Mouse (Mus musculus): ENCODE measurements around the gene Dgkz. TPM values are rescaled to one million over a fixed set of nuclear protein-coding genes. Genes with fewer than 3 reads are reported as not detected.

Dgkz gene
- total RNA-seq, 2 experiments from 2014 or later, result 89.4 to 115 TPM

DNA sequence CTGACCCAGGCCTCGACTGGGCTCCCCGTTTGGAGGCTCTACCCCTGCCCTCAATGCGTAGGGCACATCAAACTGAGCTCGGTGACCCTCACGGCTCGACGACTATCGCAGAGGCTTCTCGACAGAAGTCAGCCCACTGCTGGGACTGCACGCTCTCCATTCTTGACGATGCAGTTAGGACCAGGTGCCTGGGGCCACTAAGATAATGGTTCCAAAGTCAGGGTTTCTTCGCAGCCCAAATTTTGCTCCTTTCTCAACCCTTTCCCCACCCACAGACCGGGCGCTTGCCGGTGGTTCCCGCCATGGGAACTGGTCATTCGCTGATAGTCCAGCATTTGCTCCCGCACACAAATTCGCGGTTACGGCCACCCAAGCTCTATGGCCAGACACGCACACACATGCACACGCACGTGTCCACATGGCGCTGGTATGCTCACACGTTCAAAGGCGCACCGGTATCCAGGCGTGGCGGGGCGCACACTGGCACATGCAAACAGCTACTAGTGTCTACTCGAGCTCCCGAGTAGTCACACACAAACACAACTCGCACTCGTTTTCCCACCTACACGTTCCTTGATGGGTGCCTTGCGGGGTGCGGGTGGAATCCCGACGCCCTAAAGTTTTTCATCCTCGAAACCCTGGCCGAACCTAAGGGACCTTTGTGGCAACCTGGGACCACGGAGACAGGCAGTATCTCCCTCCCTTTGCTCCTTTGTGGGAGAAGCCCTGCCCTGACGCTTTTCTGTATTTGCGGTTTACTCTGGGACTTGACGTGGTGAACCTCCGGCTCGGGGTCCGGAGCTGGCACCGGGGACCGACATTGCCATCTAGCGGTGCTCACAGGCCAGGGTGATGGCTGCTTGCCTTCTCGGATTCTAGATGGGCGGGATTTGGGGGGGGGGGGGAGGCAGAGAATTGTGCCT lies 52.0 kb downstream of the Dgkz start:
- peak; percentile 45 for ATAC-seq (replicated peaks; ENCODE audit: poor library complexity, severe bottlenecking)

GRCm38 (mm10) chr2:91922586-91923414 lies 52.9 kb downstream of the Dgkz start:
- no peak for ATAC-seq (replicated peaks; ENCODE audit: poor library complexity, severe bottlenecking)

- ATAC-seq (replicated peaks; ENCODE audit: poor library complexity, severe bottlenecking), result peak; percentile 50
Measured at GRCm38 (mm10) chr2:91921790-91922570, 53.7 kb downstream of the Dgkz start.

DNA sequence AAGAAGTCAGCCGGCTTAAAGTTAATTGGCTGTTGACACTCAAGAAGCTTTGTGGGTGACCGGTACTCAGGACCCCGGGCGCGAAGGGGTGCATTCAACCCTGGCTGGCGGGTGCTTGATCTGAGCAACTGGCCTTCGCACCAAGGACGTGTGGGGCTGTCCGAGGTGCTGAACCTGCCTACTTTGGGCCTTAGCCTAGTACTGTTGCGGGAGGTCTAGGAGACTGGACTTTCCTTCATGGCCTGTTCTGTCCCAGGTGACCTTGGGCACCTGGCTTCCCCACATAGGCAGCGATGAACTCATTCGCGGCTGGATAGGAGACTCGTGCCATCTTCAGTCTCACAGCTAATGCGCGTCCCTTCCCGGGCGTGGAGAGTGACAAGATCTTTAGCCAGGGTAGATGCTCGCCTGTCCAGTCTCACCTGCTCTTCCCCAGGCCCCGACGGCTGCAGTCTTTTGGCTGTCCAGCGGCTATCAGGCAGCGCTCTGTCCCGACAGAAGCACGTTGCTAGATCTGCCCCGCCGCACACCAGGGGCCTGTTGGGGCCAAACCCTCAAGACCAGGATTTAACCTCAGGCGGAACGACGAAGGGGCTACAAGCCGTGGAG lies 54.4 kb downstream of the Dgkz start:
- ATAC-seq (replicated peaks; ENCODE audit: poor library complexity, severe bottlenecking), result peak; percentile 54

- no peak for ATAC-seq (replicated peaks; ENCODE audit: poor library complexity, severe bottlenecking)
Measured at GRCm38 (mm10) chr2:91920130-91920529, 55.5 kb downstream of the Dgkz start.

DNA sequence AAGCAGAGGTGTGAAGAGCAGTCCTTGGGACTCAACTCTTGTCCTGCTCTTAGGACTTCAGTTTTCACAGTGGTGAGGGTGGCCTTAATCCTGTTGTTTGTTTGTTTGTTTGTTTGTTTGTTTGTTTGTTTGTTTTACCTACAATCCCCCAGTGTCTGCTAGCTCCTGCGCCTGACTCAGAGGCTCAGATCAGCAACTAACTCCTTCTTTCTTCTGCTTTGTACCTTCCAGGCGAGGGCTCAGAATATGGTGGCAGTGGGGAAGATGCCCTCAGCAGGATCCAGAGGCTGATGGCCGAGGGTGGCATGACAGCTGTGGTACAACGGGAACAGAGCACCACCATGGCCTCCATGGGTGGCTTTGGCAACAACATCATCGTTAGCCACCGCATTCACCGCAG lies 58.6 kb downstream of the Dgkz start:
- ATAC-seq (replicated peaks; ENCODE audit: poor library complexity, severe bottlenecking), result no peak

- no peak for ATAC-seq (replicated peaks; ENCODE audit: poor library complexity, severe bottlenecking)
Measured at GRCm38 (mm10) chr2:91916346-91916977, 59.2 kb downstream of the Dgkz start.

DNA sequence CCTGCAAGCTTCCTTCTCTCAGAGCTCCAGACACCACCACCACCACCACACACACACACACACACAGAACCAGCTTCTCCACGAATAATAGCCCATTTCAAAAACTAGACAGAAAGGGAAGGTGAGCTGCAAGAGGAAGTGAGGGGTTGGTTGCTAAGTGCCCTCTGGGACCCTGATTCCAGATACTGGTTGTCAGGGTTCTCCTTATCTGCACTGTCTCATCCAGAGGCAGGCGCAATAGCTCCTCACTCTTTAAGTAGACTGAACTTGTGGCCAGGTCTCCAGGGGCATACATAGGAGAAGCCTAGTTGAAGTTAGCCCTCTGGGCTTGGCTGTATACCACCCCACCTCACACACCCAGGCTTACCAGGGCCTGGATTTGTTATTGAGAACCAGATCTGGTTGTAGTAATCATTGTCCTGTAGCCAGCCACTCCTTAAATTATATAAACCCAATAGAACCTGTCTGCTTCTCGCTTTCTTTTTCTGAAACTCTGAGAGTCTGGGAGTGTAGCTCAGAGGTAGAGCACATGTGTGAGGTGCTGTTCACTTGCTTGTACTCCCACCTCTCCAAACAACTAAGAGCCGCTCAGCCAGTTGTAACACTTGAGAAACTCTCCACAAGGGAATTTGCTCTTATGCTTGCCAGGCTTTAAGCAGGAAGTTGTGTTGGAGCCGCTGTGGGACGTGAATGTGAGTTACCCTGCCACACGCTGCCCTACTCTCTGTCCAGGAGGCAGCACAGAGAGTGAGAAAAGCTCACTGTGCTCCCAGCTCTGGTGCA lies 62.1 kb downstream of the Dgkz start:
- peak; percentile 37 for ATAC-seq (replicated peaks; ENCODE audit: poor library complexity, severe bottlenecking)

DNA sequence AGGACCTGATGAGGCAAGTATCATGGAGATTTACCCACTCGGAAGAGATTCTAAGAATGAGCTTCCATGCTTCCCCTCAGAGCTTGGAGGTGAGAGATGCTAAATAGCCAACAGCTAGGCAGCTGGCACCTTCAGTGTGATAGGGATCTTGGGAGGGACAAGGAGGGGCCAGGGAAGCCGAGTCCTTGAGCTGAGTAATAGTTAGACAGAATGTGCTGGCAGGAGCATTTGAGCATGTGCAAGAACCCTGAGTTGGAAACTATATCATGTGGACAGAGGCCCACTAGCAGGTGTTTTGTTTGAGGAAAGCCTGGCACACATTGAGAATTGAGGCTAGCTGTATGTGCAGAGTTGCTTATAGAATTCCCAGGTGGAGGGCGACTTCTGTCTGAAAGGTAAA lies 63.0 kb downstream of the Dgkz start:
- no peak for ATAC-seq (replicated peaks; ENCODE audit: poor library complexity, severe bottlenecking)

GRCm38 (mm10) chr2:91906141-91906540 lies 69.5 kb downstream of the Dgkz start:
- ATAC-seq (replicated peaks; ENCODE audit: poor library complexity, severe bottlenecking), result no peak

GRCm38 (mm10) chr2:91904618-91905307 lies 70.9 kb downstream of the Dgkz start:
- ATAC-seq (replicated peaks; ENCODE audit: poor library complexity, severe bottlenecking), result no peak

GRCm38 (mm10) chr2:91903171-91903925 lies 72.3 kb downstream of the Dgkz start:
- ATAC-seq (replicated peaks; ENCODE audit: poor library complexity, severe bottlenecking), result no peak

- ATAC-seq (replicated peaks; ENCODE audit: poor library complexity, severe bottlenecking), result no peak
Measured at GRCm38 (mm10) chr2:91902336-91902735, 73.3 kb downstream of the Dgkz start.

DNA sequence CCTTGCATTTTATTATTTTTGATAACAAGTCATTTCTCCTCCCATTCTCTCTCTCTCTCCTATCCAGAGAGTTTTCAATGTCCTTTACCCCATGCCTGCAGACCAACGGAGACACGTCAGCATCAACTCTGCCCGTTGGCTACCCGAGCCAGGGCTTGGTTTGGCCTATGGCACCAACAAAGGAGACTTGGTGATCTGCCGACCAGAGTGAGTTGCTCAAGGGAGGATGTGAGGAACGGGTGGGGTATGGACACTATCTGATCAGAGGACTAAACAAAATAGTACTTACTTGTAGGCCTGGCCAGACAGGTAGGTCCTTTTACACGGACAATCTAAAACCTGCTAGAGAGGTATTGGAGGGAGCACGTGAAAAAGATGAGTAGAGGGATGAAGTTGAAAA lies 75.2 kb downstream of the Dgkz start:
- no peak for ATAC-seq (replicated peaks; ENCODE audit: poor library complexity, severe bottlenecking)

DNA sequence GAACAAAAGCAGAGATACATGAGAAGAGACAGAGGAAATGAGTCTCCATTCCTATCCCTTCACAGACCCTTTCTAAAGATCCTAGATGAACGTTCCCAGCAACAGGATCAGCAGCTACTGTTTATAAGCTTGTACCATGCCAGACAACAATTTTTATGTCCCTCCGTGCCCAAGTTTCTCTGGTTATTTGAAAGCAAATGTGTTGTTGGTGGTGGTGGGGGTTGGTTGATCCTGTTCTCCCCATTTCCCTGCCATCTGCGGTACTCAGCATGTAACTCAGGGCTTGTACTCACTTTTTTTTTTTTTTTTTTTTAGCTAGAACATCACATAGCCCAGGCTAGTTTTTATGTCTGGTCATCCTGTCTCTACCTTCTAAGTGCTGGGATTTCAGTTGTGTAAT lies 76.5 kb downstream of the Dgkz start:
- ATAC-seq (replicated peaks; ENCODE audit: poor library complexity, severe bottlenecking), result no peak

DNA sequence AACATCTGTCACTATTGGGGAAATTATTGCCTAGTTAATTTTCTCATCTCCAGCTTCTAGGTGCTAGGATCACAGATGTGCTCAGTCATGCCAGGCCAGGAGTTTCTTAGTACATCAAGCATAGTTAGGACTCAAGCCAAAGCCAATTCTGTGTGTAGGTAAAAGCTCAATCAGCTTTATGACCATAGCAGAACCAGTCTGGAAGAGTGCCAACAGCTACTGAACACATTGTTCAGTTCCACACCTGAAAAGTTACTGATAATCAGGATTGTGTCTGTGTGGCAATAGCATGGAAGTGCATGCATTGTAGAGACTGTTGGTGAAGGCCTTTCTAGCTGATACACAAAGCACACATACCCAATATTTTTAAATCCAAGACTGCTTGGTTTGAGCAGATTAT lies 77.7 kb downstream of the Dgkz start:
- no peak for ATAC-seq (replicated peaks; ENCODE audit: poor library complexity, severe bottlenecking)

GRCm38 (mm10) chr2:91895401-91895800 lies 80.3 kb downstream of the Dgkz start:
- ATAC-seq (replicated peaks; ENCODE audit: poor library complexity, severe bottlenecking), result no peak

DNA sequence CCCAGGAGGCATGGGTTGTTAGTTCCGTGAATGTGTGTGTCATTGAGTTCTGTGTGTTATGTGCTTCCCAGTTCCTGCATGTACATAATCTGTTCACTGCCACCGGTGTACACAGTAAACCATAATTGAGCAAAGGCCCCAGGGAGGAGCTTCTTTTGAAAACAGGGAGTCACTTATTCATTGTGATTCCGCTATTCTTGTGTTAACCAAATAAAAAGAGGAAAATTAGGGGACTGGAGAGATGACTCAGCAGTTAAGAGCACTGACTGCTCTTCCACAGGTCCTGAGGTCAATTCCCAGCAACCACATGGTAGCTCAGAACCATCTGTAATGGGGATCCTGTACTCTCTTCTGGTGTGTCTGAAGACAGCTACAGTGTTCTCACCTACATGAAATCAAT lies 80.9 kb downstream of the Dgkz start:
- ATAC-seq (replicated peaks; ENCODE audit: poor library complexity, severe bottlenecking), result no peak
